Mouse (Mus musculus) limb, embryonic 10.5 days (tissue): ENCODE measurements at regions not wholly inside any gene's neighbourhood (a gene's known extent, or its start where the extent isn't known, plus 50 kb on each side); places are given as distances from the start of the nearest gene placed in this dataset.

Source experiments
- DNase-seq: peaks from one replicate; pipeline ENCODE4 v3.0.0-alpha.2; 2017; ENCODE audit warnings: low spot score
- H3K27ac ChIP-seq: fragments of 300-500 bp; sonication (generic); 2 replicates; pipeline ENCODE4 v1.5.1; 2016; ENCODE audit warnings: mild to moderate bottlenecking
- H3K27me3 ChIP-seq: fragments of 300-500 bp; sonication (generic); 2 replicates; pipeline ENCODE4 v1.6.1; 2016; ENCODE audit warnings: low read depth, mild to moderate bottlenecking; ENCODE audit not compliant: poor library complexity, severe bottlenecking
- H3K36me3 ChIP-seq: fragments of 300-500 bp; sonication (generic); 2 replicates; pipeline ENCODE4 v1.6.1; 2016; ENCODE audit warnings: mild to moderate bottlenecking, moderate library complexity
- H3K4me1 ChIP-seq: fragments of 300-500 bp; sonication (generic); 2 replicates; pipeline ENCODE4 v1.6.1; 2016
- H3K4me3 ChIP-seq: fragments of 300-500 bp; sonication (generic); 2 replicates; pipeline ENCODE4 v1.5.1; 2016; ENCODE audit warnings: mild to moderate bottlenecking, moderate library complexity
- H3K9me3 ChIP-seq: fragments of 300-500 bp; sonication (generic); replicated peaks from 2 replicates; pipeline ENCODE4 v1.6.1; 2016; ENCODE audit warnings: mild to moderate bottlenecking
- WGBS: fragments of 180-500 bp; shearing (Covaris S2); methylation state at CpG from one replicate; pipeline ENCODE4 v1.1.7; 2016; 5-methylcytosine and 5-hydroxymethylcytosine counted together

DNA sequence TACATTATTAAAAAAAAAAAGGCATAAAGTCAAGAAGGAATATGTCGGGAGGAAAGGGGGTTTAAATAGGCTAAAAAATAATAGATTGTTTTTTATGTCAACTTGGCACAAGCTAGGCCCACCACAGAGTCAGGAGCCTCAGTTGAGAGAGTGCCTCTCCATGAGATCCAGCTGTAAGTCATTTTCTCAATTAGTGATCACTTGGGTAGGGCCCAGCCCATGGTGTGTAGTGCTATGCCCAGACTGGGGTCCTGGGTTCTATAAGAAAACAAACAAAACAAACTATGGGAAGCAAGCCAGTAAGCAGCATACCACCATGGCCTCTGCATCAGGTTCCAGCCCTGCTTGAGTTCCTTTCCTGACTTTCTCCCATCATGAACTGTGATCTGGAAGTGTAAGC is 1283.0 kb upstream of the Lrrc6 start:
- no peak for DNase-seq
- 97% methylated on average over 1 of the region's 1 CpGs for WGBS

GRCm38 (mm10) chr15:67782505-67782904 is 1281.8 kb upstream of the Lrrc6 start:
- Histone ChIP-seq H3K4me3 (no peak overlapping the region), H3K9me3 (no peaks in the 10 kb centered on the region), H3K27ac (no peak overlapping the region), H3K36me3 (no peaks in the 10 kb centered on the region), H3K4me1 (no peaks in the 10 kb centered on the region), H3K27me3 (no peaks in the 10 kb centered on the region)
- no peak for DNase-seq
- 84% methylated on average over 4 of the region's 4 CpGs for WGBS

More for the DNA sequence above, 1283.0 kb upstream of the Lrrc6 start:
- H3K4me1 ChIP-seq: no peaks in the 10 kb centered on the region
- no peaks in the 10 kb centered on the region for H3K36me3 ChIP-seq
- no peak overlapping the region for H3K27ac ChIP-seq
- H3K4me3 ChIP-seq: no peak overlapping the region
- H3K9me3 ChIP-seq: no peaks in the 10 kb centered on the region
- no peaks in the 10 kb centered on the region for H3K27me3 ChIP-seq

DNA sequence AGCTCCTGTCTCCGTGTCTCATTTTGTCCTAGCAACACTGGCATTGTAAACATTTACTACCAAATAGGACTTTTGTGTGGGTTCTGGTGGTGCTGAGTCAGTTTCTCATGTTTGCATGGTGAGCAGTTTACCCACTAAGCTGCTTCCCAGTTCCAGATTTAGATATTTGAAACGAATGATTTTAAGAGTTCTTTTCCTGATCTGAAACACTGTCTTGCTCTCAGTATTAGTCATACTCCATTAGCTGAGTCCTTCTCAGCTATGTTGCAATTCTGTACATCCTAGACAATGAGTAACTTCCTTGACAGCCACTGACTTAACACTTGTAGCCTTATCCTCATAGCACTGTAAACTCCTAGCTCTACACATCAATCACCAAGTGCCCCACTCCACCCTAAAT is 1280.1 kb upstream of the Lrrc6 start:
- H3K27ac ChIP-seq: no peak overlapping the region
- no peaks in the 10 kb centered on the region for H3K9me3 ChIP-seq
- H3K36me3 ChIP-seq: no peaks in the 10 kb centered on the region
- DNase-seq: no peak
- H3K4me3 ChIP-seq: no peak overlapping the region
- H3K27me3 ChIP-seq: no peaks in the 10 kb centered on the region
- no peaks in the 10 kb centered on the region for H3K4me1 ChIP-seq
- 89% methylated on average over 2 of the region's 2 CpGs for WGBS

GRCm38 (mm10) chr15:67767624-67768023 is 1266.9 kb upstream of the Lrrc6 start:
- Histone ChIP-seq H3K27ac (no peak overlapping the region), H3K4me1 (no peaks in the 10 kb centered on the region), H3K36me3 (no peaks in the 10 kb centered on the region), H3K27me3 (no peaks in the 10 kb centered on the region), H3K9me3 (no peaks in the 10 kb centered on the region), H3K4me3 (no peak overlapping the region)
- WGBS: 66% methylated on average over 3 of the region's 3 CpGs
- no peak for DNase-seq

DNA sequence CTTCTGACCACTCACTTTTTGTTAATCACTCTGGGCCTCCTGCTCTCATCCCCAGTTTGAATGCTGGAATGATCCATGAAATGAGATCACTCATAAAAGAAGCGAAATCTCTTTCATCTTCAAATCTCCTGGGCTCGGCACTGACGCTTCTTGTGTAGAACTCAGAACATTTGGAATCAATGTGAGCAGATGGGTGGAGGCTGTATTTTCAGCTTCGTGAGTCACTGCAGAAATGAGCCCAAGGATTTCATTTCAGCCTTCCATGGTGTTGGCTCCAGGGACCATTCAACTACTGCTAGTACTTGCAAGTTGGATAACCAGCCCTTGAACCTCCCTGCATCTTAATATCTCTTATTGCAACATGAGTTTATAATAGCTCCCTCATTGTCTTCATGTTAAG is 1258.5 kb upstream of the Lrrc6 start:
- H3K4me3 ChIP-seq: no peak overlapping the region
- H3K27me3 ChIP-seq: no peaks in the 10 kb centered on the region
- no peaks in the 10 kb centered on the region for H3K36me3 ChIP-seq
- 0 out of 2 replicates have a peak, but pooled peaks cover 7% of the 10 kb centered on the region for H3K4me1 ChIP-seq
- no peaks in the 10 kb centered on the region for H3K9me3 ChIP-seq
- H3K27ac ChIP-seq: no peak overlapping the region
- WGBS: 72% methylated on average over 4 of the region's 4 CpGs
- no peak for DNase-seq

DNA sequence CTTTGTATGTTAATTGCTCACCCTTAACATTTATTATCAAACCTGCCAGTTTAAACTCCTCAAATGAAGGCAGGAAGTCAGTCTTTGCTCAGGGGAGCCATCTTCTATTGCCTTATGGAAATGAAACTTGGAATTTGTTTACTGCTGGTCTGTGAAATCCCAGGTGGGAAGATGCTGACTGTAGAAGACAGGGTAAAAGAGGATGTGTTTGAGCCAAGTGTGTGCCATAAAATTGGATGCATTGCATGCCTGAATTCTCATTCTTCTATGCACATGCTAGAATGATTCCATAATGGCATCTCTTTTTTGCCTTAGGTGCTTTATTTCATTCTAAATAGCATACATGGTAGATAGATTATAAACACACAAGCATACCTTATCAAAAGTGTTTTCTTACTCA is 1249.9 kb upstream of the Lrrc6 start:
- Histone ChIP-seq H3K36me3 (no peaks in the 10 kb centered on the region), H3K27me3 (no peaks in the 10 kb centered on the region), H3K4me1 (peaks cover 3% of the 10 kb centered on the region; the same call in 1 of the 2 replicates), H3K9me3 (no peaks in the 10 kb centered on the region), H3K4me3 (no peak overlapping the region), H3K27ac (no peak overlapping the region)
- DNase-seq: no peak

- DNase-seq: no peak
- Histone ChIP-seq H3K4me1 (no peaks in the 10 kb centered on the region), H3K27me3 (no peaks in the 10 kb centered on the region), H3K36me3 (no peaks in the 10 kb centered on the region), H3K9me3 (no peaks in the 10 kb centered on the region), H3K27ac (no peak overlapping the region), H3K4me3 (no peak overlapping the region)
- WGBS: 60% methylated on average over 2 of the region's 2 CpGs
Observed at GRCm38 (mm10) chr15:67743332-67743731, 1242.6 kb upstream of the Lrrc6 start.

DNA sequence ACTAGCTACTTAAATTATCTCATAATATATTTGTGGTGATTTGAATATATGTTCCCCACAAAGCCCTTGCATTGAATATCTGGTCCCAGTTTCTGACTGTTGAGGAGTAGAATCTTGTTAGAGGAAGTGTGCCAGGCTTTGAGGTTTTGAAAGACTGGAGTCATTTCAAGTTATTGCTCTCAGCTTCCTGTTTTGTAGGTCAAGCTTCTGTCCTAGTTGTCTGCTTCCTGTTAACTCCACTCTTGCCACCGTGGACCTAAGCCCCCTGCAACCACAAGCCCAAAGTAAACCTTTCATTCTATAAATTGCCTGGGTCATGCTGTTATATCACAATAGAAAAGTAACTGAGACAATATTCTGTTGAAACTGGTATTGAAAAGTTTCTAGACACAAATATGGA is 1232.3 kb upstream of the Lrrc6 start:
- Histone ChIP-seq H3K4me3 (no peak overlapping the region), H3K9me3 (no peaks in the 10 kb centered on the region), H3K27me3 (no peaks in the 10 kb centered on the region), H3K27ac (no peak overlapping the region), H3K36me3 (no peaks in the 10 kb centered on the region), H3K4me1 (no peaks in the 10 kb centered on the region)
- no peak for DNase-seq
- WGBS: 62% methylated on average over 1 of the region's 1 CpGs

DNA sequence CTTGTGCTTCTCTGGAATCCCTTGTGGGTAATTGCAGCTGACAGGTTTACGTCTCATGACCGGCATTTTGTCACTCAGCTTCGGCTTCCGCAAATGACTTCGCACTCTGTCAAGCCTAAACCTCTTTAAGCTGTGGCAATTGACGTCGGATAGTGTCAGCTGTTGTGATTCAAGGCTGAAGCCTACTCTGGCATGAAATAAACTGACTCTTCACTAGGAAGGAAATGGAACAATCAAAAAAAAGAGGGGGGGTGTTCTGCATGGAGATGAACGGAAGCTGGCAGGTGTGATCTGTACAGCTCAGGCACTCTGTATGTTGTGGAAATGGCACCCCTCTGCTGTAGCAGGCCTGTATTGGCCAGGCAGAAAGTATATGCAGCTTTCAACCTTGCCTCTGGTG is 1228.8 kb upstream of the Lrrc6 start:
- H3K27me3 ChIP-seq: no peaks in the 10 kb centered on the region
- no peaks in the 10 kb centered on the region for H3K9me3 ChIP-seq
- H3K4me3 ChIP-seq: no peak overlapping the region
- no peak overlapping the region for H3K27ac ChIP-seq
- no peaks in the 10 kb centered on the region for H3K4me1 ChIP-seq
- 74% methylated on average over 8 of the region's 8 CpGs for WGBS
- H3K36me3 ChIP-seq: no peaks in the 10 kb centered on the region
- no peak for DNase-seq

- Histone ChIP-seq H3K27ac (no peak overlapping the region), H3K4me3 (no peak overlapping the region), H3K4me1 (no peaks in the 10 kb centered on the region), H3K9me3 (no peaks in the 10 kb centered on the region), H3K27me3 (no peaks in the 10 kb centered on the region), H3K36me3 (no peaks in the 10 kb centered on the region)
- no peak for DNase-seq
- WGBS: 76% methylated on average over 5 of the region's 5 CpGs
Observed at GRCm38 (mm10) chr15:67725239-67725638, 1224.5 kb upstream of the Lrrc6 start.

- H3K9me3 ChIP-seq: no peaks in the 10 kb centered on the region
- no peaks in the 10 kb centered on the region for H3K4me1 ChIP-seq
- WGBS: 70% methylated on average over 3 of the region's 3 CpGs
- no peak for DNase-seq
- no peaks in the 10 kb centered on the region for H3K27me3 ChIP-seq
- H3K4me3 ChIP-seq: no peak overlapping the region
- no peaks in the 10 kb centered on the region for H3K36me3 ChIP-seq
- H3K27ac ChIP-seq: no peak overlapping the region
Observed at GRCm38 (mm10) chr15:67714203-67714602, 1213.5 kb upstream of the Lrrc6 start.

DNA sequence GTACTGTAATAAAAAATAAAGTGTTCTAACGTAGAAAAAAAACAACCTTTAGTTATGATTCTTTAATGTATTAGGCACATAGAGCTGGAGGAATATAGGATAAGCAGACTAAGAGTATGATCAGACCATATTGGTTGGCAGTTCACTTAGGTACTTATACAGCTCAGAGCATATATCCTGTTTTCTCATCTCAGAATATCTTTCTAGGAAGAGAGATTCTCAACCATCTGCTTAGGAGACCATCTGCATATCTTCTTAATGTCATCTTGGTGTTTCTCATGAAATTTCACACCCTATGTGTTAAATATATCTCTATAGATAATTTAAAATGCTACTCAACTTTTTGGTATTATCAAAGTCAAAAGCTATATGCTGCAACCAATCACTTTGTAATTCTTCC is 1185.4 kb upstream of the Lrrc6 start:
- Histone ChIP-seq H3K27ac (no peak overlapping the region), H3K4me1 (no peaks in the 10 kb centered on the region), H3K36me3 (no peaks in the 10 kb centered on the region), H3K27me3 (no peaks in the 10 kb centered on the region), H3K4me3 (no peak overlapping the region), H3K9me3 (no peaks in the 10 kb centered on the region)
- 73% methylated on average over 1 of the region's 1 CpGs for WGBS
- no peak for DNase-seq

DNA sequence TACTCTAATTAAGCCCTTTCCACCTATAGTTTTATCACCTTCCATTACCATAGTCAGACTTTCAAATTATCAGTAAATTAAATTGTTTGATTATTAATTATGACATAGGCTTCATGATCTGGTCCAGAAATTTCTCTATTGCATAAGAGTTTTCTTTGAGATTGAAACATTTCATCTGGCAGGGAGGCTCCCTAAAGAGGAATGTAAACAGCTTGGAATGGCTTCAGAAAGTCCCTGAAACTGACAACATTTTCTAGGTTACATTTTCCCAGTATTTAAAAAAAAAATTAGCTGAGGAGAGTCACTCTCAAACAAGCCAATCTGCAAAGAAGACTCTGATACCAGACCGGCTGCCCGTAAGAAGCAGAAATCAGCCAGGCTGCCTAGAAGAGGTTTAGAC is 1172.6 kb upstream of the Lrrc6 start:
- H3K27ac ChIP-seq: no peak overlapping the region
- H3K4me3 ChIP-seq: no peak overlapping the region
- H3K27me3 ChIP-seq: no peaks in the 10 kb centered on the region
- WGBS: 95% methylated on average over 2 of the region's 2 CpGs
- no peaks in the 10 kb centered on the region for H3K9me3 ChIP-seq
- H3K36me3 ChIP-seq: no peaks in the 10 kb centered on the region
- no peak for DNase-seq
- no peaks in the 10 kb centered on the region for H3K4me1 ChIP-seq

GRCm38 (mm10) chr15:67636155-67636554 is 1135.4 kb upstream of the Lrrc6 start:
- no peaks in the 10 kb centered on the region for H3K27me3 ChIP-seq
- WGBS: 65% methylated on average over 1 of the region's 1 CpGs
- H3K4me1 ChIP-seq: no peaks in the 10 kb centered on the region
- H3K36me3 ChIP-seq: no peaks in the 10 kb centered on the region
- H3K9me3 ChIP-seq: no peaks in the 10 kb centered on the region
- no peak for DNase-seq
- no peak overlapping the region for H3K27ac ChIP-seq
- no peak overlapping the region for H3K4me3 ChIP-seq
